Mouse (Mus musculus): Measurements from ENCODE around the gene Olfr449. TPM values are rescaled to one million over a fixed set of nuclear protein-coding genes. Genes with fewer than 3 reads are reported as not detected.

The Olfr449 gene
- polyA plus RNA-seq, 1 experiment from 2014 or later: not detected

Other genes starting within 250 kb of the Olfr449 start
- gene Tcaf3, start 236.7 kb upstream of the Olfr449 start, polyA plus RNA-seq (2016; fragmentation: Nextera tagmentation; extraction: Ambion mirVana): not detected in 2 replicates
- 5.3 and 5.6 TPM in 2 replicates for gene Tcaf2, start 189.1 kb upstream of the Olfr449 start, polyA plus RNA-seq (2016; fragmentation: Nextera tagmentation; extraction: Ambion mirVana)
- 93.3 and 93.4 TPM in 2 replicates for gene Tcaf1, start 124.3 kb upstream of the Olfr449 start, polyA plus RNA-seq (2016; fragmentation: Nextera tagmentation; extraction: Ambion mirVana)
- not detected in 2 replicates for gene Olfr453, start 95.0 kb upstream of the Olfr449 start, polyA plus RNA-seq (2016; fragmentation: Nextera tagmentation; extraction: Ambion mirVana)
- gene Olfr38, start 78.0 kb upstream of the Olfr449 start, polyA plus RNA-seq (2016; fragmentation: Nextera tagmentation; extraction: Ambion mirVana): not detected in 2 replicates
- not detected in 2 replicates for gene Olfr452, start 49.3 kb upstream of the Olfr449 start, polyA plus RNA-seq (2016; fragmentation: Nextera tagmentation; extraction: Ambion mirVana)
- gene Olfr450, start 22.4 kb upstream of the Olfr449 start, polyA plus RNA-seq (2016; fragmentation: Nextera tagmentation; extraction: Ambion mirVana): not detected in 2 replicates
- gene Olfr448, start 56.1 kb downstream of the Olfr449 start, polyA plus RNA-seq (2016; fragmentation: Nextera tagmentation; extraction: Ambion mirVana): not detected in 2 replicates
- gene Olfr447, start 74.5 kb downstream of the Olfr449 start, polyA plus RNA-seq (2016; fragmentation: Nextera tagmentation; extraction: Ambion mirVana): not detected in 2 replicates
- gene Olfr446, start 87.0 kb downstream of the Olfr449 start, polyA plus RNA-seq (2016; fragmentation: Nextera tagmentation; extraction: Ambion mirVana): not detected in 2 replicates
- not detected in 2 replicates for gene Olfr444, start 114.7 kb downstream of the Olfr449 start, polyA plus RNA-seq (2016; fragmentation: Nextera tagmentation; extraction: Ambion mirVana)